Mouse (Mus musculus) liver, postnatal 0 days (tissue): Measurements from ENCODE around the gene Timp4.

Experiments
- CTCF ChIP-seq: sonication (generic); IDR thresholded peaks from 2 replicates; pipeline ENCODE4 v1.5.1; 2016; ENCODE audit warnings: antibody characterized with exemption, low read depth
- EP300 ChIP-seq: IDR thresholded peaks from 2 replicates; pipeline ENCODE4 v1.6.1; 2016; ENCODE audit warnings: antibody characterized with exemption, low read depth, mild to moderate bottlenecking

DNA sequence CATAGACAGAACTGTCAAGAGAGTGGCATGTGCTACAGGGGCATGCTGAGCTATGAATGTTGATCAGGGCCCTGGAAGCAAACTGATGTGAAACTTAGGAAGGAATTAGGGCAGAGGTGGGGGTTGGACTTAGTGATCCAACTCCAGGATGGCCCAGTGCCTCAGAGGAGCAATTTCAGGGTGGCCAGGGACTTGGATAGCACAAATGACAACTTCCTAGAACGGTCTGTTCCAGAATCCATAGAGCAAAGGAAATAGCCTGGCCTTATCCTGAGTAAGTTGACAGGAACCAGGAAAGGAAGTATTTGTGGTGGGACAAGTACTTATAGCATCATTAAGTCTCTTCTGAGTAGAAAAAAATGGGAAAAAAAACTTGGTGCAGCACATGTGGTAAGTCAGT lies 19.4 kb downstream of the Timp4 start:
- TF ChIP-seq EP300 (no peak), CTCF (no peak)
